Mouse (Mus musculus) embryonic facial prominence, embryonic 15.5 days (tissue): ENCODE results near the gene Ntm. TPM values are rescaled to one million over a fixed set of nuclear protein-coding genes. Genes with fewer than 3 reads are reported as not detected.

Experiments
- ATAC-seq: fragments of 200-750 bp; cut with Nextera tagmentation; 2 replicates; pipeline ENCODE4 v1.8.0; 2017; ENCODE audit warnings: low read depth, moderate TSS enrichment; ENCODE audit not compliant: insufficient number of reproducible peaks, low FRiP score, low TSS enrichment
- H3K27ac ChIP-seq: fragments of 300-500 bp; sonication (generic); replicated peaks from 2 replicates; pipeline ENCODE4 v1.5.1; 2015; ENCODE audit warnings: mild to moderate bottlenecking, inconsistent platforms
- H3K27me3 ChIP-seq: fragments of 300-500 bp; sonication (generic); 2 replicates; pipeline ENCODE4 v1.6.1; 2015; ENCODE audit warnings: inconsistent platforms
- H3K36me3 ChIP-seq: fragments of 300-500 bp; sonication (generic); 2 replicates; pipeline ENCODE4 v1.6.1; 2015; ENCODE audit warnings: mild to moderate bottlenecking, inconsistent platforms
- H3K4me1 ChIP-seq: fragments of 300-500 bp; sonication (generic); 2 replicates; pipeline ENCODE4 v1.6.1; 2015; ENCODE audit warnings: inconsistent platforms
- H3K4me2 ChIP-seq: fragments of 300-500 bp; sonication (generic); replicated peaks from 2 replicates; pipeline ENCODE4 v1.6.1; 2015; ENCODE audit warnings: mild to moderate bottlenecking, inconsistent platforms
- H3K4me3 ChIP-seq: fragments of 300-500 bp; sonication (generic); replicated peaks from 2 replicates; pipeline ENCODE4 v1.5.1; 2015; ENCODE audit warnings: mild to moderate bottlenecking, inconsistent platforms
- H3K9ac ChIP-seq: fragments of 300-500 bp; sonication (generic); 2 replicates; pipeline ENCODE4 v1.6.1; 2015; ENCODE audit warnings: inconsistent platforms
- H3K9me3 ChIP-seq: fragments of 300-500 bp; sonication (generic); replicated peaks from 2 replicates; pipeline ENCODE4 v1.6.1; 2016; ENCODE audit warnings: inconsistent platforms
- WGBS: fragments of 180-500 bp; shearing (Covaris S2); methylation state at CpG from one replicate; pipeline ENCODE4 v1.1.7; 2015; 5-methylcytosine and 5-hydroxymethylcytosine counted together
- polyA plus RNA-seq: library from polyadenylated mRNA; unstranded; fragments of >200 nt; fragmentation: Nextera tagmentation; extraction: Ambion mirVana; gene quantifications from 2 replicates; pipeline ENCODE4 v1.2.1, GENCODE M21; 2015

Ntm gene
- polyA plus RNA-seq, 1 experiment from 2014 or later: 23.8 TPM

DNA sequence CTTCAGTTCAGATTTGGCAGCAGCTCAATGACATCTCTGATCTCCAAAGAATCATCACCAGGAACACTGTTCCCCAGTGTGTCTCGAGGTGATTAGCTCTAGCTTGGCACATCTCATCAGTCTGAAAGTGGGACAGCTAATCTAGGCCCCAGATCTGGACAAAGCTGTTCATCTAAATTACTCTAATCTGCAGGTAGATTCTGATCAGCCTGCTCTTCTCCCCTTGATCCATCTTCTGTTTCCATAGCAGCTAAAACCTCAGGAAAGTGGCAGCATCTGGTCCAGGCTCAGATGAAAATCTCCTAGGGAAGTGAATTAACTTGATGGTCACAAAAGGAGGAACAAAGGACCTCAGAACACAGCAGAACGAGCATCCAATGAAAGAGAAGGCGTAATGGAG is 856.2 kb downstream of the Ntm start:
- H3K9me3 ChIP-seq: no peaks in the 10 kb centered on the region
- no peaks in the 10 kb centered on the region for H3K4me1 ChIP-seq
- no peaks in the 10 kb centered on the region for H3K36me3 ChIP-seq
- WGBS: 64% methylated on average over 3 of the region's 3 CpGs
- H3K27ac ChIP-seq: no peak overlapping the region
- no peak overlapping the region for H3K4me3 ChIP-seq
- no peak overlapping the region for H3K4me2 ChIP-seq
- no peak overlapping the region for H3K9ac ChIP-seq
- no peak for ATAC-seq
- no peaks in the 10 kb centered on the region for H3K27me3 ChIP-seq

- ATAC-seq: no peak
- no peaks in the 10 kb centered on the region for H3K36me3 ChIP-seq
- H3K4me1 ChIP-seq: no peaks in the 10 kb centered on the region
- H3K9me3 ChIP-seq: no peaks in the 10 kb centered on the region
- no peak overlapping the region for H3K27ac ChIP-seq
- WGBS: 76% methylated on average over 5 of the region's 5 CpGs
- H3K9ac ChIP-seq: no peak overlapping the region
- no peak overlapping the region for H3K4me3 ChIP-seq
- H3K27me3 ChIP-seq: no peaks in the 10 kb centered on the region
- no peak overlapping the region for H3K4me2 ChIP-seq
Measured at GRCm38 (mm10) chr9:29104442-29104841, 858.5 kb downstream of the Ntm start.

DNA sequence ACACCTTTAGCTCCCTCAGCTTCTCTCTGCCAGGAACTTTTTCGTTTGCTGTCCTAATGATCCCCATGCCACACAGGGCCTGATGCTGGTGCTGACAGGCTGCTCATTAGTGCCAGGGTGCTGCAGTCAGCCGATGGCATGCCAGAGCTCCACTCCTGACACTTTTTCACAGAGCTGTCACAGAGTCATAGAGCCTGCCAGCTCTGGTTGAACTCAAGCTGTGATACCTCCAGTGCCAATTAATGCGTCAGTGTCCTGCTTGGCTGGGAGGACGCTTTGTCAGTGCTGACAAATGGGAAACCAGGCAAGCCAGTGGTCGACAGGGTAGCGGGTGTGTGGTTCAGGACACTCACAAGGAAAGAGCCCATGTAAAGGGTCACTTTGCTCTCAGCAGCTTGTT is 858.9 kb downstream of the Ntm start:
- ATAC-seq: no peak
- Histone ChIP-seq H3K9ac (no peak overlapping the region), H3K4me2 (no peak overlapping the region), H3K27ac (no peak overlapping the region), H3K27me3 (no peaks in the 10 kb centered on the region), H3K4me3 (no peak overlapping the region), H3K9me3 (no peaks in the 10 kb centered on the region), H3K4me1 (no peaks in the 10 kb centered on the region), H3K36me3 (no peaks in the 10 kb centered on the region)
- 61% methylated on average over 6 of the region's 6 CpGs for WGBS

DNA sequence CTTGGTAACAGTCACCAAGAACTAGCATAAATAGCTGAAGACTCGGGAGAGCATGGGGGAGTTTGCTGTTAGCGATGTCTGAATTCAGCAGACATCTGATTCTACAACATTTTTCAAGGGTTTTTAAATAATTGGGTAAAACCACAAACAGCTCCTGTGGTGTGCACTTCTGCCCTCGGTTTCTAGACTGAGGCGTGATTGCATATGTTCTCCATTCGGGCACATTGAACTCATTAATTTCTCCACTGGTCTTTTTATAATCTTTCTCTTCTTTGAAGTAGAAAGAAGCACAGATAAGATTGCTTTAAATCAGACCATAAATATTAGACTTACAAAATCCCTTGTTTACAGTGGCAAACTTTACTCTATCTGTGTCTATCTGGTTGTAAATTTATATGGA is 862.3 kb downstream of the Ntm start:
- ATAC-seq: no peak
- Histone ChIP-seq H3K27ac (no peak overlapping the region), H3K36me3 (no peaks in the 10 kb centered on the region), H3K9ac (no peak overlapping the region), H3K4me2 (no peak overlapping the region), H3K27me3 (no peaks in the 10 kb centered on the region), H3K9me3 (no peaks in the 10 kb centered on the region), H3K4me1 (no peaks in the 10 kb centered on the region), H3K4me3 (no peak overlapping the region)
- WGBS: 33% methylated on average over 5 of the region's 5 CpGs

GRCm38 (mm10) chr9:29092443-29092842 is 870.5 kb downstream of the Ntm start:
- H3K9me3 ChIP-seq: no peaks in the 10 kb centered on the region
- no peak overlapping the region for H3K4me2 ChIP-seq
- ATAC-seq: no peak
- H3K27me3 ChIP-seq: no peaks in the 10 kb centered on the region
- no peak overlapping the region for H3K27ac ChIP-seq
- no peaks in the 10 kb centered on the region for H3K36me3 ChIP-seq
- no peak overlapping the region for H3K4me3 ChIP-seq
- no peak overlapping the region for H3K9ac ChIP-seq
- H3K4me1 ChIP-seq: no peaks in the 10 kb centered on the region

- WGBS: 50% methylated on average over 5 of the region's 5 CpGs
- H3K9me3 ChIP-seq: no peaks in the 10 kb centered on the region
- H3K4me2 ChIP-seq: no peak overlapping the region
- H3K4me3 ChIP-seq: no peak overlapping the region
- H3K4me1 ChIP-seq: no peaks in the 10 kb centered on the region
- no peak overlapping the region for H3K9ac ChIP-seq
- H3K27me3 ChIP-seq: no peaks in the 10 kb centered on the region
- no peak overlapping the region for H3K27ac ChIP-seq
- no peak for ATAC-seq
- no peaks in the 10 kb centered on the region for H3K36me3 ChIP-seq
Measured at GRCm38 (mm10) chr9:29088657-29089056, 874.3 kb downstream of the Ntm start.

- 67% methylated on average over 4 of the region's 4 CpGs for WGBS
- Histone ChIP-seq H3K4me1 (no peaks in the 10 kb centered on the region), H3K36me3 (no peaks in the 10 kb centered on the region), H3K9me3 (no peaks in the 10 kb centered on the region), H3K9ac (no peak overlapping the region), H3K4me2 (no peak overlapping the region), H3K4me3 (no peak overlapping the region), H3K27ac (no peak overlapping the region), H3K27me3 (no peaks in the 10 kb centered on the region)
- no peak for ATAC-seq
Measured at GRCm38 (mm10) chr9:29087656-29088055, 875.3 kb downstream of the Ntm start.

- Histone ChIP-seq H3K9me3 (no peaks in the 10 kb centered on the region), H3K9ac (no peak overlapping the region), H3K27me3 (no peaks in the 10 kb centered on the region), H3K27ac (no peak overlapping the region), H3K36me3 (no peaks in the 10 kb centered on the region), H3K4me3 (no peak overlapping the region), H3K4me1 (no peaks in the 10 kb centered on the region), H3K4me2 (no peak overlapping the region)
- ATAC-seq: no peak
Measured at GRCm38 (mm10) chr9:29087171-29087570, 875.8 kb downstream of the Ntm start.

DNA sequence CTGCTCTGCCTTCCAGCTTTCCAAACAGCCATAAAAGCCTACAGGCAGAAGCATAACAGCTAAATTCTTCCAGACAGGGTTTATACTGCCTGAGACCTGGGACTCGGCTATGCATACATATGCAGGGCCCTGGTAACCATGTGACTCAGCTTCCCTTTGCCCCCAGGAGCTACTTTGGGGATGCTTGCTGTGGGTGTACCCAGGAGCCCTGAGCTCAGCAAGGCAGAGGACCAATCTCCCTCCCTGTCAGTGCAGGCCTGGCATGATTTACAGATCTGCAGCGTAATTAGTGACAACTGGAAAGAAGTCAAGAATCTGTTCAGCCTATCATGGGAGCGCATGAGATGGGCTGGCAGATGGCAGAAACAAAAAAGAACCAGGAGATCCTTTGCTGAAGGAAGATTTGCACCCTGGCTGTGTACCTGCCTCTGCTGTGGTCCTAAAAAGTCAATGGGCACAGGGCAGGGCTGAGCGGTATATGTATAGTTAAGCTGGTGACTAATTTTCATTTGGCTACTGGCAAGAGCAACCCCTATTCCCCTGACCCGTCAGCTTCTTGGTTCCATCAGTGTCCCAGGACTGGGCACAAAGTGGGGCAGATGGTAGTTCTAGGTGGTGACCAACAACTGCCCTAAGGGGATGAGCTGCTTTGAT is 886.9 kb downstream of the Ntm start:
- Histone ChIP-seq H3K4me2 (no peak overlapping the region), H3K36me3 (no peaks in the 10 kb centered on the region), H3K27ac (no peak overlapping the region), H3K4me3 (no peak overlapping the region), H3K4me1 (no peaks in the 10 kb centered on the region), H3K9me3 (no peaks in the 10 kb centered on the region), H3K9ac (no peak overlapping the region), H3K27me3 (no peaks in the 10 kb centered on the region)
- 67% methylated on average over 5 of the region's 5 CpGs for WGBS
- no peak for ATAC-seq

DNA sequence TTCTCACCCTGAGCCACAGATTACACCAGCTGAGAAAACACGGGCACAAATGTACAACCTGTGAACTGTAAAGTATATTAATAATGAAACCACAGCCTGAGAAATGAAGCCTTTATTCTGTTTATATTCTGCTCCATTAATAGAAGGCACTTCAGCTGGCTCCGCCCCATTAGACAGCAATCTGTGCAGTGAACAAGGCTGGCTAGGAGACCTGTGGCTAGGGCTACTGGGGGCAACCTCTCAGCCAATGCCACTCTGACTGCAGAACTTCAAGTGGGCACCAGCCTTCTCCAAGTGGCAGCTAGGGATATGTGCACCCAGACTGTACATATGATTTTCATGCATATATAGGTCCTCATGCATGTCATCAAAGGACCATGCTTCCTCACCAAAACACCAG is 887.7 kb downstream of the Ntm start:
- Histone ChIP-seq H3K9me3 (no peaks in the 10 kb centered on the region), H3K4me2 (no peak overlapping the region), H3K36me3 (no peaks in the 10 kb centered on the region), H3K27me3 (no peaks in the 10 kb centered on the region), H3K27ac (no peak overlapping the region), H3K9ac (no peak overlapping the region), H3K4me1 (no peaks in the 10 kb centered on the region), H3K4me3 (no peak overlapping the region)
- ATAC-seq: no peak
- 89% methylated on average over 2 of the region's 2 CpGs for WGBS

GRCm38 (mm10) chr9:29074494-29074893 is 888.4 kb downstream of the Ntm start:
- no peak overlapping the region for H3K9ac ChIP-seq
- ATAC-seq: no peak
- no peaks in the 10 kb centered on the region for H3K27me3 ChIP-seq
- WGBS: 75% methylated on average over 2 of the region's 2 CpGs
- no peak overlapping the region for H3K4me3 ChIP-seq
- no peaks in the 10 kb centered on the region for H3K9me3 ChIP-seq
- no peaks in the 10 kb centered on the region for H3K36me3 ChIP-seq
- no peaks in the 10 kb centered on the region for H3K4me1 ChIP-seq
- H3K27ac ChIP-seq: no peak overlapping the region
- no peak overlapping the region for H3K4me2 ChIP-seq

- no peaks in the 10 kb centered on the region for H3K9me3 ChIP-seq
- H3K4me3 ChIP-seq: no peak overlapping the region
- no peaks in the 10 kb centered on the region for H3K27me3 ChIP-seq
- no peak overlapping the region for H3K9ac ChIP-seq
- ATAC-seq: no peak
- H3K4me2 ChIP-seq: no peak overlapping the region
- H3K36me3 ChIP-seq: no peaks in the 10 kb centered on the region
- no peak overlapping the region for H3K27ac ChIP-seq
- 67% methylated on average over 1 of the region's 1 CpGs for WGBS
- no peaks in the 10 kb centered on the region for H3K4me1 ChIP-seq
Measured at GRCm38 (mm10) chr9:29071997-29072396, 890.9 kb downstream of the Ntm start.
